Mouse (Mus musculus): ENCODE data around the gene Rab4a. TPM values are rescaled to one million over a fixed set of nuclear protein-coding genes. Genes with fewer than 3 reads are reported as not detected.

Gene Rab4a
- polyA plus RNA-seq, 1 experiment from 2014 or later: 27.0 TPM

GRCm38 (mm10) chr8:123786166-123786565 is 19.6 kb upstream of the Rab4a start:
- TF ChIP-seq EP300 (optimal IDR thresholded peaks at IDR 0.05): no peak
- TF ChIP-seq CTCF (IDR thresholded peaks at IDR 0.05; ENCODE audit: low read depth): no peak
- no peak overlapping the region for H3K27ac ChIP-seq (replicated peaks)
- no peak for ATAC-seq (ENCODE audit: low FRiP score, low TSS enrichment)
- H3K36me3 ChIP-seq (ENCODE audit: control insufficient read depth, insufficient read depth, low read length): no peaks in the 10 kb centered on the region
- no peaks in the 10 kb centered on the region for H3K27me3 ChIP-seq (ENCODE audit: control insufficient read depth, insufficient read depth, low read length)
- no peak overlapping the region for H3K9ac ChIP-seq (ENCODE audit: low read length)
- WGBS: 52% methylated on average over 6 of the region's 6 CpGs
- no peaks in the 10 kb centered on the region; the same call in 1 of the 2 replicates for H3K4me1 ChIP-seq (replicated peaks; ENCODE audit: control insufficient read depth, insufficient read depth)
- H3K9me3 ChIP-seq (ENCODE audit: control insufficient read depth, low read length): no peaks in the 10 kb centered on the region
- no peak for DNase-seq (ENCODE audit: low spot score)
- H3K4me3 ChIP-seq (ENCODE audit: low read depth, low read length): no peak overlapping the region
- H3K4me2 ChIP-seq (replicated peaks; ENCODE audit: low read depth): no peak overlapping the region

GRCm38 (mm10) chr8:123786644-123787043 is 19.1 kb upstream of the Rab4a start:
- DNase-seq (ENCODE audit: low spot score) (no peak), ATAC-seq (ENCODE audit: low FRiP score, low TSS enrichment) (no peak)
- no peak overlapping the region for H3K9ac ChIP-seq (ENCODE audit: low read length)
- no peaks in the 10 kb centered on the region for H3K36me3 ChIP-seq (ENCODE audit: control insufficient read depth, insufficient read depth, low read length)
- H3K4me1 ChIP-seq (replicated peaks; ENCODE audit: control insufficient read depth, insufficient read depth): no peaks in the 10 kb centered on the region; the same call in 1 of the 2 replicates
- TF ChIP-seq EP300 (optimal IDR thresholded peaks at IDR 0.05): no peak
- no peak for TF ChIP-seq CTCF (IDR thresholded peaks at IDR 0.05; ENCODE audit: low read depth)
- no peak overlapping the region for H3K4me3 ChIP-seq (ENCODE audit: low read depth, low read length)
- WGBS: 78% methylated on average over 5 of the region's 6 CpGs
- H3K9me3 ChIP-seq (ENCODE audit: control insufficient read depth, low read length): no peaks in the 10 kb centered on the region
- no peak overlapping the region for H3K27ac ChIP-seq (replicated peaks)
- no peaks in the 10 kb centered on the region for H3K27me3 ChIP-seq (ENCODE audit: control insufficient read depth, insufficient read depth, low read length)
- H3K4me2 ChIP-seq (replicated peaks; ENCODE audit: low read depth): no peak overlapping the region

GRCm38 (mm10) chr8:123787254-123787897 is 18.4 kb upstream of the Rab4a start:
- peak; percentile 55 for DNase-seq (ENCODE audit: low spot score)
- H3K9me3 ChIP-seq (ENCODE audit: control insufficient read depth, low read length): no peaks in the 10 kb centered on the region
- H3K4me3 ChIP-seq (ENCODE audit: low read depth, low read length): no peak overlapping the region
- no peaks in the 10 kb centered on the region for H3K27me3 ChIP-seq (ENCODE audit: control insufficient read depth, insufficient read depth, low read length)
- TF ChIP-seq EP300 (optimal IDR thresholded peaks at IDR 0.05): no peak
- TF ChIP-seq CTCF (IDR thresholded peaks at IDR 0.05; ENCODE audit: low read depth): no peak
- 33% methylated on average over 21 of the region's 21 CpGs for WGBS
- H3K4me2 ChIP-seq (replicated peaks; ENCODE audit: low read depth): 0 out of 2 replicates have a peak overlapping the region, but pooled peaks have one; percentile 3
- H3K27ac ChIP-seq (replicated peaks): no peak overlapping the region
- no peak for ATAC-seq (ENCODE audit: low FRiP score, low TSS enrichment)
- no peak overlapping the region for H3K9ac ChIP-seq (ENCODE audit: low read length)
- H3K36me3 ChIP-seq (ENCODE audit: control insufficient read depth, insufficient read depth, low read length): no peaks in the 10 kb centered on the region
- no peaks in the 10 kb centered on the region; the same call in 1 of the 2 replicates for H3K4me1 ChIP-seq (replicated peaks; ENCODE audit: control insufficient read depth, insufficient read depth)

- no peak overlapping the region for H3K4me3 ChIP-seq (ENCODE audit: low read depth, low read length)
- H3K27ac ChIP-seq (replicated peaks): no peak overlapping the region
- no peak overlapping the region for H3K4me2 ChIP-seq (replicated peaks; ENCODE audit: low read depth)
- no peak overlapping the region for H3K9ac ChIP-seq (ENCODE audit: low read length)
- TF ChIP-seq CTCF (IDR thresholded peaks at IDR 0.05; ENCODE audit: low read depth): no peak
- H3K27me3 ChIP-seq (ENCODE audit: control insufficient read depth, insufficient read depth, low read length): no peaks in the 10 kb centered on the region
- ATAC-seq (ENCODE audit: low FRiP score, low TSS enrichment) (no peak), DNase-seq (ENCODE audit: low spot score) (no peak)
- WGBS: 28% methylated on average over 14 of the region's 14 CpGs
- no peaks in the 10 kb centered on the region for H3K9me3 ChIP-seq (ENCODE audit: control insufficient read depth, low read length)
- no peaks in the 10 kb centered on the region; the same call in 1 of the 2 replicates for H3K4me1 ChIP-seq (replicated peaks; ENCODE audit: control insufficient read depth, insufficient read depth)
- H3K36me3 ChIP-seq (ENCODE audit: control insufficient read depth, insufficient read depth, low read length): no peaks in the 10 kb centered on the region
Observed at GRCm38 (mm10) chr8:123788416-123789170, 17.2 kb upstream of the Rab4a start.

GRCm38 (mm10) chr8:123789461-123789860 is 16.3 kb upstream of the Rab4a start:
- peak; percentile 7; the same call in 1 of the 2 replicates for ATAC-seq (ENCODE audit: low FRiP score, low TSS enrichment)
- Histone ChIP-seq H3K4me1 (replicated peaks; ENCODE audit: control insufficient read depth, insufficient read depth) (no peaks in the 10 kb centered on the region), H3K9me3 (ENCODE audit: control insufficient read depth, low read length) (no peaks in the 10 kb centered on the region), H3K4me3 (ENCODE audit: low read depth, low read length) (no peak overlapping the region), H3K36me3 (ENCODE audit: control insufficient read depth, insufficient read depth, low read length) (no peaks in the 10 kb centered on the region), H3K9ac (ENCODE audit: low read length) (no peak overlapping the region), H3K4me2 (replicated peaks; ENCODE audit: low read depth) (no peak overlapping the region), H3K27me3 (ENCODE audit: control insufficient read depth, insufficient read depth, low read length) (no peaks in the 10 kb centered on the region), H3K27ac (replicated peaks) (no peak overlapping the region)
- DNase-seq (ENCODE audit: low spot score): no peak
- WGBS: 78% methylated on average over 9 of the region's 9 CpGs
- TF ChIP-seq CTCF (IDR thresholded peaks at IDR 0.05; ENCODE audit: low read depth) (no peak), EP300 (optimal IDR thresholded peaks at IDR 0.05) (no peak)

GRCm38 (mm10) chr8:123789970-123790369 is 15.8 kb upstream of the Rab4a start:
- Histone ChIP-seq H3K27me3 (ENCODE audit: control insufficient read depth, insufficient read depth, low read length) (no peaks in the 10 kb centered on the region), H3K9ac (ENCODE audit: low read length) (no peak overlapping the region), H3K9me3 (ENCODE audit: control insufficient read depth, low read length) (no peaks in the 10 kb centered on the region), H3K4me1 (replicated peaks; ENCODE audit: control insufficient read depth, insufficient read depth) (no peaks in the 10 kb centered on the region), H3K27ac (replicated peaks) (no peak overlapping the region), H3K4me2 (replicated peaks; ENCODE audit: low read depth) (no peak overlapping the region), H3K4me3 (ENCODE audit: low read depth, low read length) (no peak overlapping the region), H3K36me3 (ENCODE audit: control insufficient read depth, insufficient read depth, low read length) (no peaks in the 10 kb centered on the region)
- ATAC-seq (ENCODE audit: low FRiP score, low TSS enrichment) (peak; percentile 34), DNase-seq (ENCODE audit: low spot score) (peak; percentile 90)
- WGBS: 0% methylated on average over 4 of the region's 4 CpGs
- TF ChIP-seq EP300 (optimal IDR thresholded peaks at IDR 0.05) (no peak), CTCF (IDR thresholded peaks at IDR 0.05; ENCODE audit: low read depth) (peak; percentile 97)
